Mouse (Mus musculus) frontal cortex, postnatal 14 days (tissue): Measurements from ENCODE around the gene Atp6v1d.

ENCODE experiments used
- DNase-seq, 2 experiments: peaks; one replicate each; pipeline ENCODE4 v3.0.0; 2022; ENCODE audit warnings: low spot score in 2 of 2

Atp6v1d gene

DNA sequence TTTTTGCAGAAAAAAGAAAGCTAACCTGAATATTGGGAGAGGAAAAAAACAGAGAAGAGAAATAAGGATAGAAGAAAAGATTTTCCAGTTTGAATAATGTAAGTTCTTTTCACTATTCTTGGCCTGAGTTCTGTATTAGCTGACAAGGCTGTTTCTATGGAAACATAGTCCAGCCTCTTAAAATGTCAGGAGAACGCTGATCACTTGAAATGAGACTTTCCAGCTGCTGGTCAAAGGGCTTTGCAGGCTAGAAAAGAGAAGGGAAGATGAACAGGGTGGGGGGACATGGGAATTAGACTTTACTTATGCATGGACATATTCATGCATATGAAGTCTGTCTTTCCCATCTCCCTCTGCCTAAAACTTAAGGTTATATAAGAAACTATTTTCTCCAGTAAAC is 67.2 kb downstream of the Atp6v1d start:
- no peak for DNase-seq

GRCm38 (mm10) chr12:78790791-78791190 is 70.6 kb downstream of the Atp6v1d start:
- no peak for DNase-seq
